17 mouse cellular contexts compared by ENCODE assay signal in genomic region chr12:17039415-17039814, GRCm38 (mm10). TPM values are rescaled to one million over a fixed set of nuclear protein-coding genes. Genes with fewer than 3 reads are reported as not detected.
"Had no signal": no experiment of that assay in that cellular context is flagged by ENCODE, and none has a peak within 500 bp of the region (broad histone marks: within the 10 kb centered on the region; RNA-seq: fewer than 3 reads in every experiment).

No protein-coding gene starts in this region.

- H3K4me3 ChIP-seq: left cerebral cortex, adult 2 months; liver, embryonic 13.5 days; midbrain, embryonic 12.5 days had no signal

- H3K27ac ChIP-seq: kidney, postnatal 0 days; left cerebral cortex, adult 2 months; liver, embryonic 13.5 days; midbrain, embryonic 12.5 days; stomach, postnatal 0 days had no signal

- DNase-seq: kidney, adult 2 months; kidney, postnatal 25 days; layer of hippocampus, postnatal 36 days; liver, embryonic 13.5 days; lung, adult 2 months; lung, postnatal 14 days; lung, postnatal 4 days; thymus, postnatal 25 days had no signal

- H3K4me1 ChIP-seq: liver, embryonic 13.5 days had no signal

- H3K27me3 ChIP-seq: liver, embryonic 13.5 days; midbrain, embryonic 12.5 days had no signal

- ATAC-seq: midbrain, embryonic 16.5 days had no signal

- H3K36me3 ChIP-seq: liver, embryonic 13.5 days; midbrain, embryonic 12.5 days had no signal

RNA-seq across cellular contexts. Expression of gene 2410004P03Rik, which starts 27.9 kb away (rescaled TPM):
- total RNA-seq: liver, adult 2 months; megakaryocyte-erythroid progenitor cell, adult 5-6 weeks; monocyte, adult 5-6 weeks had no signal
- polyA plus RNA-seq: liver, adult 2 months; liver, embryonic 16.5 days had no signal
